Mouse (Mus musculus): ENCODE measurements at regions not wholly inside any gene's neighbourhood (a gene's known extent, or its start where the extent isn't known, plus 50 kb on each side); places are given as distances from the start of the nearest gene placed in this dataset.

- TF ChIP-seq MAX (IDR thresholded peaks at IDR 0.05; ENCODE audit: low read depth) (no peak), POLR2A (IDR thresholded peaks at IDR 0.05; ENCODE audit: insufficient read length, low read depth) (no peak), E2F4 (IDR thresholded peaks at IDR 0.05; ENCODE audit: insufficient read depth) (no peak), POLR2AphosphoS2 (IDR thresholded peaks at IDR 0.05; ENCODE audit: insufficient read length, low read depth) (no peak), USF1 (IDR thresholded peaks at IDR 0.05; ENCODE audit: low read depth) (no peak), REST (IDR thresholded peaks at IDR 0.05; ENCODE audit: insufficient read depth, insufficient read length) (no peak), MYOG (IDR thresholded peaks at IDR 0.05; ENCODE audit: control insufficient read depth in 1 of 3, insufficient read depth in 1 of 3, insufficient read length in 2 of 3, low read depth in 2 of 3) (no peak)
These were observed 328.3 kb downstream of the Klf6 start for GRCm38 (mm10) chr13:6189566-6189965.

Measured in myocyte (in vitro differentiated cells).